Mouse (Mus musculus): ENCODE results near the gene Actn1. TPM values are rescaled to one million over a fixed set of nuclear protein-coding genes. Genes with fewer than 3 reads are reported as not detected.

The Actn1 gene
- total and polyA plus RNA-seq, 3 experiments, result 13.9 to 49.3 (median 31.0) TPM

DNA sequence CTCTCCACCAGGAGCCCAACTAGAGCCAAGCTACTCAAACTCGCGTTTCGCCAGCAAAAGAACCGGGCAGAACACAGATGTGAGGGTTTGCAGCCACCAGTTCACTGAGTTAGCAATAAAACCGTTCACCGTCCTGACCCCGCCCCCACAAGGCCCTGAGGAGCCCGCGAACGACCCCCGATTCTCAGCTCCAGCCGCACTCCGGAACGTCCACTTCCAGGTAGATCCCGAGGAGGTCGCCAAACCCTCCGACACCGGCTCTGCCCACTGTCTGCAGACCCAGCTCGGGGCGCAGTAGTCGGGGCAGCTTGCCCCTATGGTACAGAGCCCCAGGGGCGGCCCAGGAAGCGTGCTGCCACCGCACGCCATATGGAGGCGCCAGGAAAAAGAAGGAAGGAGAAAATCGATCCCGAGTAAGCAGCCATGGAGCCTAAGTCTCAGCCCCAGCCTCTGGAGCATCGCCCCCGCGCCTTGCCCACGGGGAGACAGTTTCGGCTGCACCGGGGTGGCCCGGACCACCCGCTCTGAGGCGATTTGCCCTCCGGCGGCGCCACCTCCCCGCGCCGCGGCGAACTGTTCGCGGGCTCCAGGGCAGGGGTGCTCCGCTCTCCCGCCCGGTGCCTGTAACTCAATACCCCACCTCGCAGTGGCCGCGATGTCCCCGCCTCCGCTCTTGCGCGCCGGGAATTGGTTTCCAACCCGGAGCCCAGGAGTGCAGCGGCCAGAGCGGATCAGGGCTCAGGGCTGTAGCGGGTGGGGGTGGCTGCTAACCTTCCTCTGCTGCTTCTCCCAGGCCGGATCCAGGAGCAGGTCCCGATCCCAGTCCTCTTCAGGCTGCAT lies 735 bp downstream of the Actn1 start:
- DNase-seq, result peak; percentile 86

DNA sequence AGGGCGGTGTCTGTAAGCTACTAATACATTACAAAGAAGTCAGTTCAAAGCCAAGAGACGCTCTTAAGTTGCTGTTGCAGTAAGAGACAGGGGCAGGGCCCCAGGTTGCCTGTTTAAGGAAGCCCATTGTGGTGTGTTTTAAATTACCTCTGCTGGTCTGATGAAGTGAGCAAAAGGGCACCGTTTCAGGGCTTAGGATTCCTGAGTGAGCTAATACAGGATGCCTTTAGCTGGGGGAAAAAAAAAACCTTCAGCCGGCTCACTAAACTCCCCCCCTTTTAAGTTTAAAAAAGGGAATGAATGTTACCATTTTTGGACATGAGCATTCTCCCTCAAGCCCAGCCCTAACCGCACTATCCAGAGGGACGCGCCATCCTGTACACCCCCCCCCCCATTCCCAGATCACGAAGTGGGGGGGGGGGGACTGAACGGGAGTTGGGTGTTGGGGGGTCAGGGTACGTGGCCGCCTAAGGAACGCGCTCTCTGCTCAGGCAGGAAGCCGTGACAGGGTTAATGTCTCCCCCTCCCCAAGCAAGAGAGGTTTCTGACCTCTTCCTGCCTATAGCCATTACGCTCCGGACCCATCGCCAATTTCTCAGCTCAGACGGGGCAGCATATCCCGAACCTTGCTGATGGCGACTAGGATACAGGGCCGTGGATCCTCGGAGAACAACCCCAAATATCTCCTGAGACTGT lies 1.5 kb downstream of the Actn1 start:
- DNase-seq, result no peak

DNA sequence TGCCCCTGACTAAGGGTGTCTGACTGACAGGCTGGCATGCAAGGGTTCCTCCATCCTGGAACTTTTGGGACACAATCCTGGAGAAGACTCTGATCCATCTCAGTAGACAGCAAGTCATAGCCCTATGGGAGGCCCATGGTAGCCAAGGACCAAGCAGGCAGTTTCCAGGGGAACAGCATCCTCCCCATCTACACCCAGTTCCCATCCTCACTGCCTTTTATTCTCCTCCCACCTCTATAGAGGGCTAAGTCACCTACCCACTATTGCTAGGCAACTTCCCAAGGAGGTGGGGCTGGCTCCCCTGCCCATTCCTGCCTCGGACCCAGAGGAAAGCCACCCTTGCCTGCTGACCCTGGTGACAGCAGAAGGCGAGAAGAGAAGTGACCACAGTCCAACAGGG lies 8.2 kb downstream of the Actn1 start:
- no peak for DNase-seq

DNA sequence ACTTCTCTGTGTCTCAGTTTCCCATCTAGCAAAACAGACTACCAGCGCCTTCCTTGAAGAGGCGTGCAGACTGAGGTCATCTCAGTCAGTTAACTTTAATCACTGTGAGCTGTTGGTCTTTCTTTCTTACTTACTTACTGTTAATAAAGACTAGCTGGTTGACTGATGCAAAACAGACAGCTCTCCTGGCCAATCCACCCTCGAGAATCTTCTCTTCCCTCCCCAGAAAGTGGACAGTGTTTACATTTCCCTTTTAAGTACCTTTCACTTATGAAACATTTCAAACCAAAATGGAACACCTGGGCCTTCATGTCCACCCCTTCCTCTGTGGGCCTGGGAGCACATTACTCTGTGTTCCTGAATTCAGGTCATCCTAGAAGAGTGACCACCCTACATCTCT lies 8.6 kb downstream of the Actn1 start:
- no peak for DNase-seq

DNA sequence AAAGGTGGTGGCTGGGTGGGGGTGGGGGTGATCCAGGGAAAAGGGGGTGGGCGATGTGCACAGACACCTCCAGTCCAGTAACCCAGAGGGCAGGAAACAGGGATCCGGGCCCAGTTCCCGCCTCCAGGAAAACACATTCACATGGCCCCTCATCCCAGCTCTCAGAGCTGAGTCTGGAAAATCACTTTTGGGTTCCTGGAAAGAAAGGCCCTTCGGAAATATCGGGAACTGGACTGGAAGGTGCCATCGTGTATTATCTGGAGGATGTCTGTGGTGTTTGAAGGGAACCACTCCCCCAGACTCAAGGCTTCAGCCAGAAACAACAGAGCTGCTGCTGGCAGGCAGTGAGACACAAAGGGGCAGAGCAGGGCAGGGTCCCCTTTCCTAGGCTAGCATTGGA lies 10.6 kb downstream of the Actn1 start:
- DNase-seq, result no peak

DNA sequence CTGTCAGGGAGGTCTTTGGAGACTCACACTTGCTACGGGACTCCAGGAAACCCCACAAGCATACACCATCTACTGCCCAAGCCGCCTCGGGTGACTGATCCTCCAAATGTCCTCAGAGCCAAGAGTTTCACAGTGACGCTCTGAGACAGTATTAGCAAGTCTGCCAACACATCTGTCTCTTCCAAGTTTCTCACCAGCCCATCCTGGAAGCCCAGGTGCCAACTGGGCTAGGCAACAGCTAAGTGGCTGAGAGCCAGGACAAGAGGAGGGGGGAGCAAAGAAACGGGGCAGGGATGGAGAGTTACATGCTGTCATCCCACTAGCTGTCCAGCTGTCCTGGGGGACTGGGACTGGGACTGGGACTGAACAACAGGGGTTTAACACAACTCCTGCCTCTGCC lies 13.1 kb downstream of the Actn1 start:
- no peak for DNase-seq

DNA sequence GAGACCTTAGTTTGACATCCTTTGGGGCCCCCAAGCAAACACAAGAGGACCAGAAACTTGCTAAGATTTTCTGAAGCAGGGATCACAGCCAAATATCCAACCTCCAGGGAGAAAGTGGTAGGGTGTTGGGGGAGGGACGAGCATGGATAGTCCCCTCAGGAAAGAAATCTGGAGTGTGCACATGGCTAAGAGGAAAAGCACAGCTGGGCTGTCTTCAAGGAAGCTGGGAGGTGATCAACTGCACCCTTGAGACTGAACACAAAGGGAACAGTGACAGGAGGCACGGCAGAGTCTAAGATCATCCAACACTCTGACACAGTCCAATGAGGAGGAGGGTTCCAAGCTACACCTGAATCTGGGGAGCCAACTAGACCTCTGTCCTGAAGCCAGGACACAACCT lies 13.7 kb downstream of the Actn1 start:
- no peak for DNase-seq

DNA sequence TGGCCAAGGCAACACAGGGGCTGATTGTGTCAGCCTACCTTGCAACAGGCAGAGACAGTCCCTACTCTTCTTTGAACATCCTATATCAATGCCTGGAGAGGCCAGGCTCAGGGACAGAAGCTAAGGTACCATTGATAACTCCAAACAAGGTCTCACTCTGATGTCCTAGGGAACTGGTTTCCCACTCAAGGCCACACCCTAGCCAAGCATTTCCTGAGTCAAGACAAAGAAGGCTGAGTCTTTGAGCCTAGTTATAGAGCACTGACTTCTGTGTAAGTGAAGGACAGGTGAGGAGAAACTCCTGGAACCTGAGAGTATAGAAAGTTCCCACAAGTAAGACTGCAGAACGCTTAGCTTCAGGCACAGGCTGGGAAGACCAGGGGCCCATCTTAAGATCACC lies 15.4 kb downstream of the Actn1 start:
- DNase-seq, result no peak

DNA sequence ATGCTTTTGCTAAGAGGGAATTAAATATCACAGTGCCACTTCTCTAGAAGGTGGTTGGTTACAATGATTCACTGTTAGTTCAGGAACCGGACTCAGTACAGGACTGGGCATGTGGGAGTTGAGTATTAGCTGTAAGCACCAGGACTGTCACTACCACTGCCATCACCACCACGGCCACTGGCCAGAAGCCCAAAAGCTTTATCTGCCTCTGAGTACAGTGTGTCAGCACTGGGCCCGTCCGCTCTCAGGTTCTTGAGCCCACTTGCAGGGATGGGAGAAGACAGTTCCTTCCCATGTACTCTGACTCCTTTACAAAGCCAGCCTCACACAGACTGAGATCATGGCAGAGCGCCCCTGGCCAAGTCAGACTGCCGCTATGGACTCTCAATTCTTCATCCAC lies 16.0 kb downstream of the Actn1 start:
- no peak for DNase-seq

DNA sequence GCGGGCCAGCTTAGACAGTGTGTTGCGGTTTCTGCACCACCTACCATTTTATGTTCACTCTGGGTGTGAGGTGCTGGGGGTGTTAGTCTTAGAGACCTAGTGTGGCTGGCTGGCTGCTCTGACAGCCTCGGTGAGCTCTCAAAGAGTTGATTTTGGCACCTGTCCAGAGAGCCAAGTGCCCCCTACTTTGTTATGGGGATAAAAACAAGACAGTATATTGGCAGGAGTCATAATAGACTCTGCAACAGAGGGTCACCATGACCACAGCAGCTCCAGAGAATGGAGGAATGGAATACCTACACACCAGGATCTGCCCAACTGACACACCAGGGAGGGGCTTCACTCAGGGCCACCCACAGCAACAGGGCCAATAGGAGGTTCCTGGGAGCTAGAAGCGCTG lies 16.8 kb downstream of the Actn1 start:
- no peak for DNase-seq

DNA sequence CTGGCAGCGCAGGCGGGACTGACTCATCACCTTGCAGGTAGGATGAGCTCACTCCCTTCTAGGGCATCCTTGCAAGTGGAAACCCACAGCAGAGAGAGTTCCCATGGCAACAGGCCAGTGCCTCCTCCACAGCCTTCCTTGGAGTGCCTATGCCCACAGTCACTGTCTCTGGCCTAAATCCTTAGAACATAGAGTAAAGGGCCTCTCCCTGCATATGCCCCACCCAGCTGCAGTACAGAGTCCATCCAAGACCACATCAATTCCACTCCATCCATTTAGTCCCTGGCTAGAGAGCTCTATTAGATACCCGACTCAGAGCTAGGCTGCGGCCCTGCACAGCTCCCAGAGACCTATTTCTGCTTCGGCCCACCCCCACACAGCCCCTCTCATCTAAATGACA lies 20.7 kb downstream of the Actn1 start:
- no peak for DNase-seq

DNA sequence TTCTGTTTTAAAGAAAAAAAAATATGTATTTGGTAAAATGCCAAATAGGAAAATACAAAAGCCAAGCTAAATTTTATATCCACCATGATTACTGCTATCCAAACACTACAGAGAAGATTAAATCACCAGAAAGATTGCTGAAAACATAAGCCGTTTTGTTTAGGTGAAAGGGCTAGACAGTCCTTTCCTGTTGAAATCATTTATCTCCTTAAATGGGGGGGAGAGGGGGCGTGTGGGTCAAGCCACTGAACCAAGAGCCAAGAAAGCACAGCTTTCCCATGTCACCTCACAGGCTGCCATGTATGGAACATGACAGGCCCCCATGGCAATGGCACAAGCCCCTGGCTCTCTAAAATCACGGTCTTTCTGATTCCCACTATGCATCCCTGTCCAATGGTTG lies 21.6 kb downstream of the Actn1 start:
- no peak for DNase-seq

DNA sequence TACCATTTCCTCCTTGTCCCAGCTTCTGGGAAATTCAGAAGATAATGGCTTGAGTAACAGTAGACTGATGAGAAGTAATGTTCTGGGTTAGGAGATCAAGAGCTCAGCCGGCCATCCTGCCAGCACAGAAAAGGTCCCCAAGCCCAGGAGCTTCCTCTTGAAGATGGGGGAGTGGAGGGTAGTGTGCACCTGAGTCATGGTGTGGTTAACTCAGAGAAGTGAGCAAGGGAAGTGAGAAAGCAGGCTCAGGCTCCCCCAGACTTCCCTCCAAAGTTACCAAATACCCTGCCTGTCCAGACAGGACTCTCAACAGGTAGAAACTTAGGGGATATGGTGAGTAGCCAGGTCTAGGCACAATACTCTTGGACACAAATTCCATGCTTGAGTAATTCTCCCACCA lies 24.9 kb downstream of the Actn1 start:
- no peak for DNase-seq

DNA sequence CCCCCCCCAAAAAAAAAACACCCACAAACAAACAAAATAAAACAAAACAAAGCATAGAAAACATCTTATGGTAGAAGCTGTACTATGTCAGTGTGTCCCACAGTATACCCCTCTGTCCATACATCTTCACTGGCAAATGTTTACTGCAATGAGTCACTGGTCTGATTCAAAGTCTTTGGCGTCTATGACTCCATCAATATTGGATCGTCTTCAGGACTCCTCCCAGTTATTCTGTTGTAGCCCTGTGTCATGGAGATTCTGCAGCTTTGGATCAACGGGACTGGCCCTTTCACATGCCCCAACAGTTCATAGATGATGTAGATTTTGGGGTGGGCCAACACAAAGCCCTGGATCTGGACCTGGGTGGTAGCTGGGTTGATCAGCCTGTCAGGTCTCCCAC lies 25.9 kb downstream of the Actn1 start:
- no peak for DNase-seq

DNA sequence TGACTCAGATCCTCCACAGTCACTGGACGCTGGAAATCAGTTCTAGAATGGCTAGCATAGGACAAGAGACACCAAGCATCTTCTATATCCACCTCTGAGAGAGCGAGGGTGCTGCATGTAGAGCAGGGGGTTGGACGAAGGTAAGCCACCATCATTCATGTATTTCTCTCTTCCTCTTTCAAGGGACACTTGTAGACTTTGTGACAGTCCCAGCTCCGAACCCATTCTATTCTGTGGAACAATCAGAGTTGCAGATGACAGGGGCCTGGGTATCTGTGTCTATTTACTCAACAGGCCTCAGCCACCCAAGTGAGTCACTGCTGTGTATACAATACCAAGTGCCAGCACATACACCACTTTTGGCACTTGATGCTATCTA lies 27.3 kb downstream of the Actn1 start:
- no peak for DNase-seq

DNA sequence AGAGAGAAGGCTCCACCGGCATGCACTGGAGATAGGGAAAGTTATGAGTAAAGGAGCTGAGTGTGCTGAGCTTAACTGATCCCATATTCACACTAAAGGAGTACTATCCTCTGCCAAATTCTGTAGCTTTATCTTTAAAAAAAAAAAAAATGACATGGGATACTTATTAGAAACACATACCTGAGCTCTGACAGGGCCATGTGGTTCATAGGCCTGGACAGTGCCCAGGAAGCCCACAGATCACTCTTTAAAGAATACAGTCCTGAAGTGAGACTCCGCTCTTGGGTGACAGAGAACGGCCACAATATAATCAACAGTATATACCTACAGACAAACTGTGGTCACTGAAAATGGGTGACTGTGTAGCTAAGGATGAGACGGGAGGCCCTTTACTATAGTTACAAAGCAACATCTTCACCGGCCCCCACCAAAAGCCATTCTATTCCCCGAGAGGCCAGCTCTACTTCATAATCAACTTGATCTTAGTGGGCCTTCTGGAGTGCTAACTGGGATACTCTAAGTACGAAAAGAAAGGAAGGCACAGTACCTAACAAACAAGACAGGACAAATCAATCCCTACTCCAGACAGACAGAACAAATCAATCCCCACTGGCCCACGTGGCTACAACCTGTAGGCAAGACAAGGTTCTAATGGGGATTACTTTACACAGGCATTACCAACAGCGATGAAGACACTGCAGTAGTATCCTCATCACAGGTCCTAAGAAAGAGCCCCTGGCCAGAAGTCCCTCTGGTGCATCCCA lies 27.9 kb downstream of the Actn1 start:
- DNase-seq, result no peak

DNA sequence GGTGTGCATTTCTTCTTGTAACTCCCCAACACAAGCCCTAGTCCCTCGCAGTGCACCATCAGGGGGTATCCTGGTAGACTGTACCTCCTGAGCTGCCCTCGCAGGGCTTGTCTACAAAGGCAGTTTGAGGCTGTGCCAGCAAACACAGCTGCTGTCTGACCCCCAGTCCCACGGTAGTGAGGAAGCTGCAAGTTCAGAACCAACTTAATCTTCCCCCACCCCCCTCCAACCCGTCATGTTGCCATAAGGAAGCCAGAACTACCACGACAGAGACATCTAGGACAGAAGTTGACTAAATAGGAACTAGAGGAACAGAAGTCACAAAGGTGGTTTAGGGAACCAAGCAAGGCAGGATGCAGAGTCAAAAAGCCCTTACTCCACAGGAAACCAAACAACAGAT lies 28.9 kb downstream of the Actn1 start:
- no peak for DNase-seq

DNA sequence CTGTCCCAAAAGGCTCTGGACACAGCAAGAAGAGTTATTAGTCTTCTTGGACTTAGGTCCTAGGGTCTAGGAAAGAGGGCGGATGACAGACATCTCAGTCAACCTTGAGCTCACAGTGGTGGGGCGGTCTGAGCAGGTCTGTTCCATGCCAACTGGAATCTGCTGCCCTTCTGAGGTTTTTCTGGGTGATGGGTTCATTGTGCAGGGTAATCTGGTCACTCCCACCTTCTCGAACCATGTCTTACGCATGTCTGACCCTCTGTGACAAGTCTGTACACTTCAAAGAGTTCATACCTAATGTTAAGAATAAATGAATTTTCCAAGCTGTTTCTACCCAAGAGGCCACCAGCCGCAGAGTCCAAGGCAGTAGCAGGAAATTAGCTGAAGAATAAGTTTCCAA lies 29.3 kb downstream of the Actn1 start:
- DNase-seq, result no peak

DNA sequence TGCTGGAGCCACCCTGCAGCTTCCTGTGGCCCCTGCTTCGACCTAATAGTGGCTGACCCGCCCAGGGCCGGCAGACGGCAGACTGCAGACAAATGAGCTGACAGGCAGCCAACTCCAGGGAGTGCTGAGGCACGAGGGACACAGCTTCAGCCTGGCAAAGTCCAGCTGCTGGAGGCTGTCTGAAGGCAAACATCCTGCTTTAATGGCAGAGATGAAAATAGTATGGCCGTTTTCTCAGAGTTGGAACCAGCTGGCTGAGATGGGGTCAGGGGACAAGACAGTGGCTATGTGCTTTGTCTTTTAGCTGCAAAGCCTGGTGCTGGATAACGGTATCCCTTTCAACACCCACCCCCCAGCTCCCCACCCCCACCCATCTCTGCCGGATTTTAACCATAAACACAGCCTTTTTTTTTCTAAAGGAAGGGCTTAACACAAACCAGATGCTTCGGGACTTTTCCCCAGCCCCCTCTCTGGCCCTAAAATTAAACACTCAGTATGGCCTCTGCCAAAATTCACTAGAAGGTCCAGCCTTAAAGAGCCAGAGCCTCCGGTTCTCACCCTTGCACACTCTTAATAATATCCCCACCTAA lies 30.0 kb downstream of the Actn1 start:
- peak; percentile 84 for DNase-seq

DNA sequence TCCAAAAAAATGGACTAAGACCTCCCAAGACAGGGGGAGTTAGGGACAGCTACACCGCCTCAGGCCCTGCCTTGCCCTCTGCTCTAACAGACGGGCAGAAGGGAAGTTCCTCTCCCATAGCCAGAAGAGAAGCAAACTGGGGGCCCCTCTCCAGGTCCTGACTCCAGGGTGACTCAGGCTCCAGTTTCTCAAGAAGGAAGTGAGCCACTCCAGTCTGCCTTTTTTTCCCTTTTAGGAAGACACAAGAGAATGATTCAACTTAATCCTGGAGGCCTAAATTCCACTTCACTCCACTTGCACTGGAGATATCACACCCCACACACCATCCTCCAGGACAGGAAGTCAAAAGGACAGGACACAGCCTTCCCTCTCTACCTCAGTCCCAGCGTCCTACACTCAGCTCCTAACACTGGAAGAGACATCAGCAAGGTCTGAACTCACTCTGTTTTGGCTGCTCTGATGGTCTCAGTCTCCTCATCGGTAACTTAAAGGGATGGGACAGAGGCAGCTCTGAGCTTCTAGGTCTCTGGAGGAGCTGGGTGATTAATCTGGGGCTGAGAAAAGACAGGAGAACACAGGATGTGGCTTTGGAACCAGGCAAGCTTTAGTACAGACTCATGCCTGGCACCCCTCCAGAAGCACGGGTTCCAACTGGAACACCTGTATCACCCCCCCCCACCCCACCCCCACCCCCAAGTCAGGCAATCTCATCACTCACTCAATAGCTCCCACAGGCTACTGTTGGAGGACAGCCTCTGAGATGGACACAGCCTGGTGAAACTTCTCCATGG lies 31.0 kb downstream of the Actn1 start:
- DNase-seq, result no peak

DNA sequence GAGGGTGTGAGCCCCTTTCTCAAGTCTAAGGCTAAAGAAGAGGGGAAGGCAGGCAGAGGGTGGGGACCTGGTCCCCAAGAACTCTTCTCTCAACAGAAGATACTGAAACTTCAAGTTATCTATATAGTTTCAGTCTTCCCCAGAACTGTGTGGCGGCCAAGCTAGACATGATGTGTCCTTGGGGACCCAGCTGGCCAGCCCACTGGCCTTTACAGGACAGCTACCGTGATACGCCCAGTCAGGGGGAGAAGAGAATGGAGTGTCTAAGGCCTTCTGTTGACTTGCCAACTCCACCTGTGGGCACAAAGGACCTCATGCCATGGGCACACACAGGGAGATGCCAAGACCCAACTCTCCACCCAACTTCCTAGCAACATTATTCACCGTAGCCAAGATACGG lies 31.8 kb downstream of the Actn1 start:
- DNase-seq, result no peak

DNA sequence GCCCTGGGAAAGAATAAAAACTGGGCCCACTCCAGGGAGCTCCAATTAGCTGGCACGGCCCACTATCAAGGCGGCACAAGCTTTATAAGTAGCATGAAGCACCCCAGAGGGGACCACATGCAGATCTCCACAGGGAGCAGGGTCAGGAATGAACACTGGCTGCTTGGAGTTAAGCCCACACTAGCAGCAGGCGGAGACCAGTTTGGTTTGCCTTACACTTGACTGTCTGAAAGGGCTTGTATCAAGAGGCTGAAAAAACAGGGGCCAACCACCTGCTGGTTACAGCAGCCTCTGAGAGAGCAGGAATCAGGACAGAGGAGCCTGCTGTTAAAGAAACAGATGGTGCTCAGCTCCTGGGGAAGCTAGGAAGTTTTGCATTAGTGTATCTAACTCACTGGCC lies 32.3 kb downstream of the Actn1 start:
- DNase-seq, result no peak

Measured in adrenal gland, adult 2 months (tissue).